Mouse (Mus musculus): ENCODE results near the gene Ugp2. TPM values are rescaled to one million over a fixed set of nuclear protein-coding genes. Genes with fewer than 3 reads are reported as not detected.
A peak's percentile ranks its signal among the peaks of the same experiment; 100 is the strongest.

Gene Ugp2
- 93.1 and 96.5 TPM in 2 replicates for total RNA-seq (2017)

DNA sequence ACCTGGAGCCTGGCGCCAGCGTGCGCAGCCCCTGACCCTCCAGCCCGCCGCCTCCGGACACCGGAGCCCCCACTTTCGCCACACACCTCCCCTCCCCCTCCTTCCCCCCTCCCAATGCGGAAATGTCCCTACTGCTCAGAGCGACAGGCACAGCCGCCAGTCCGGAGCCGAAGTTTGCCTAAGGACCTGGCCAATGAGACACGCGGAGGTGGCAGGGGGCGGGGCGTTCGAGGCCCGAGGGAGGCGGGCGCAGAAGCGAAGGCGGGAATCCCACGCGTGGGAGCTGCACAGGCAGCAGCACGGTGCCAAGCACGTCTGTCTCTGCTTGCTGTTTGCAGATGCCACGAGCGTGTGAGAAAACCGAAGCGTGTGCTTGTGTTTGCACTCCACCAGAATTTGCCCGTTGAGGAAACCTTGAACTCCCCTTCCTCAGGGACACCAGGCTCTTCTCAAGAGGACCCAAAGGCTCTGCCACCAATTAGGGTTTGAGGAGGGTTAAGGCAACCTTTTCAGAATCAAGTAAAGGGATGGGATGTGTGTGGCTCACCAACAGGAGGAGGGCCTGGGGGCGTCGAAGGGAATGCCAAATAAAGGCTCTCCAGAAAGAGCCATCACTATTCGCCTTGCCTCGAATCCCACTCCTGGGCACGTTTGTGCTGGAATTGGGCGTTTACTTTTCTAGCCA, at the start of gene Ugp2:
Ugp2 (minus strand) TSS at position 80 of the 685 bp plus-strand sequence.
- ATAC-seq (ENCODE audit: extremely low read depth, insufficient number of reproducible peaks, low FRiP score, poor library complexity, severe bottlenecking) = peak; percentile 99

GRCm38 (mm10) chr11:21414911-21415381, 43.9 kb upstream of the Ugp2 start:
- ATAC-seq (ENCODE audit: extremely low read depth, insufficient number of reproducible peaks, low FRiP score, poor library complexity, severe bottlenecking) = no peak

- ATAC-seq (ENCODE audit: extremely low read depth, insufficient number of reproducible peaks, low FRiP score, poor library complexity, severe bottlenecking) = no peak
These were observed 35.7 kb upstream of the Ugp2 start for GRCm38 (mm10) chr11:21406668-21407067.

GRCm38 (mm10) chr11:21406141-21406540, 35.1 kb upstream of the Ugp2 start:
- no peak for ATAC-seq (ENCODE audit: extremely low read depth, insufficient number of reproducible peaks, low FRiP score, poor library complexity, severe bottlenecking)

- no peak for ATAC-seq (ENCODE audit: extremely low read depth, insufficient number of reproducible peaks, low FRiP score, poor library complexity, severe bottlenecking)
These were observed 32.9 kb upstream of the Ugp2 start for GRCm38 (mm10) chr11:21403877-21404276.

DNA sequence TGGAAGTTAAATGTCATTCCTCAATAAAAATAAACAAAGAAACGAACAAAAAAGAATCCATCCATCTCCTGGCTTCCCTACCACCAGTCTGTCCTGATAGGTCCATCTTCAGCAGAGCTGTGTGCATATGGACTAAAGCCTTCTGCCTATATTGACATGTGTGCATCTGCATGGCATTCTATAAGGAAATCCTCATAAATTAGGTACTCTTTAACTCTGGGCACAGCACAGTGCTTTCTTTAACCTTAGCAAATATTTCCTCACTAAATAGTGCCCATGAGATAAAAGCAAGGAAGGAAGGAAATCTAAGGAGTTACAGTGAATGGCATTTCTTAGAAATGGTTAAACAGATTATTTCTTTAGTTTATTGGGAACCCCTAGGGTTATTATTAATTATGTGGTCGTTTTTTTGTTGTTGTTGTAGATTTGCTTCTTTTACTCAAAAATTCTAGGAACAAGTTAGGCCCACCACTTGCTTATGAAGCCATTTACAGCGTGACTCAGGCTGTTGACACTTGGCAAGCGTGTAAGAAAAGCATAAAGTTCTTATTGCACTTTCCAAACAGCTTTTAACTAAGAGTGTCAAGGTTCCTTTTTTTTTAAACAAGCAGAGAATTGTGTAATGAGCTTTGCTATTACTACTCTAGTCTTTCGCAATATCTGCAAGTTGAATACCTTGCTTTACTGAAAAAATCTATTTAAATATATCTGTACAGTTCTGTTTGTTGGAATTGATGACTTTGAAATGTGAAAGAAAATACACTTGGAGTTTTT, 31.7 kb upstream of the Ugp2 start:
- peak; percentile 53; the same call in 1 of the 2 replicates for ATAC-seq (ENCODE audit: extremely low read depth, insufficient number of reproducible peaks, low FRiP score, poor library complexity, severe bottlenecking)

DNA sequence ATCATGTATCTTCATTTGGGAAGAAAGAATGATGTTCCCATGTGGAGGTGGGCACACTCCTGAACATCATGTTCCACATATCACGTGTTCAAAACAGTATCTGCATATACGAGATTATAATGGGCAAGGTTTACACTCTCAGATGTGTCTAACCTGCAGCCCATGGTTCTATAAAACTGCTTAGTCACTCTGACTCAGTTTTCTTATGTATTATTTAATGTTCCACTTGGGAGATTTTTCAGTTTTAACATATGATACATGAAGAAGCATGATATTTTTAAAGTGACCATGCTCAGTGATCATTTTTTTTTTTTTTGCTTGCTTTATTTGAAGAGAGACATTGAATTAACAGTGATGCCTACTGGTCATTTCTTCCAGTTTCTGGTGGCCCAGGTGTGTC, 30.2 kb upstream of the Ugp2 start:
- ATAC-seq (ENCODE audit: extremely low read depth, insufficient number of reproducible peaks, low FRiP score, poor library complexity, severe bottlenecking) = no peak

- ATAC-seq (ENCODE audit: extremely low read depth, insufficient number of reproducible peaks, low FRiP score, poor library complexity, severe bottlenecking) = no peak
These were observed 28.2 kb upstream of the Ugp2 start for GRCm38 (mm10) chr11:21399186-21399681.

DNA sequence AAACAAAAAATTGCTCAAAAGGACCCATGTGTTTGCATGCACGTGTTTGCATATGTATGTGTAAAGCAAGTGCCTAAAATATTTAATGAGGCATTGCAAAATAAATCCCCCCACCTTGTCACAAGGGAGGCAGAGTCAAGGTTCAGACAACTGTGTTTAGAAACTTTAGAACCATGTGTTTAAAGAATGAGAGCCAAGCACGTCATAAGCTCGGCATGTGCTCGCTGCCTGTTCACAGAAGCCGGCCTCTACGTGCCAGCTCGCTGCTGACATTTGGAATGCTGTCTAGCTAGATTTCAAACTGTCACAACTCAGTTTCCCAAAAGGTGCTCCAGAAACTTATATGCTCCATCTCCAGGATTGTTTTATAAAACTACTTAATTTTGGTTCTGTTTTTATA, 27.5 kb upstream of the Ugp2 start:
- no peak for ATAC-seq (ENCODE audit: extremely low read depth, insufficient number of reproducible peaks, low FRiP score, poor library complexity, severe bottlenecking)

DNA sequence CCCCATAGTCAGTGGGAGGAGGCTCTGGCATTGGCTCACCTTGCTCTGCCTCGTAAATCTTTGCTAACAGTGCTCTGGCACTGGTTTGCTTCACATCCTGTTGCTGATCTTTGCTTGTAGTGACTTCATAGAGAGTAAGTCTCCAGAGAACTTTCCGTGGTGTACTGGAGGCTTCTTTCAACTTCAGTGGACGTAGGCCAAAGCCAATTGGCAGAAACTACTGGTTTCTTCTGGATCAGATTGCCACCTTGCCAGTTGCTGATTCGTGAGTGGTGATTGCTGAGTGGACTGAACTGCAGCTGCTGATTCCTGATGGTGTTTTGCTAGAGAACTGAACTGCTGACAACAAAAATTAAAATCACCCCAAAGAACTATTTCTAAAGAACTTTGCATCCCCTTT, 15.8 kb upstream of the Ugp2 start:
- ATAC-seq (ENCODE audit: extremely low read depth, insufficient number of reproducible peaks, low FRiP score, poor library complexity, severe bottlenecking) = no peak

GRCm38 (mm10) chr11:21374096-21374495, 3.1 kb upstream of the Ugp2 start:
- no peak for ATAC-seq (ENCODE audit: extremely low read depth, insufficient number of reproducible peaks, low FRiP score, poor library complexity, severe bottlenecking)

DNA sequence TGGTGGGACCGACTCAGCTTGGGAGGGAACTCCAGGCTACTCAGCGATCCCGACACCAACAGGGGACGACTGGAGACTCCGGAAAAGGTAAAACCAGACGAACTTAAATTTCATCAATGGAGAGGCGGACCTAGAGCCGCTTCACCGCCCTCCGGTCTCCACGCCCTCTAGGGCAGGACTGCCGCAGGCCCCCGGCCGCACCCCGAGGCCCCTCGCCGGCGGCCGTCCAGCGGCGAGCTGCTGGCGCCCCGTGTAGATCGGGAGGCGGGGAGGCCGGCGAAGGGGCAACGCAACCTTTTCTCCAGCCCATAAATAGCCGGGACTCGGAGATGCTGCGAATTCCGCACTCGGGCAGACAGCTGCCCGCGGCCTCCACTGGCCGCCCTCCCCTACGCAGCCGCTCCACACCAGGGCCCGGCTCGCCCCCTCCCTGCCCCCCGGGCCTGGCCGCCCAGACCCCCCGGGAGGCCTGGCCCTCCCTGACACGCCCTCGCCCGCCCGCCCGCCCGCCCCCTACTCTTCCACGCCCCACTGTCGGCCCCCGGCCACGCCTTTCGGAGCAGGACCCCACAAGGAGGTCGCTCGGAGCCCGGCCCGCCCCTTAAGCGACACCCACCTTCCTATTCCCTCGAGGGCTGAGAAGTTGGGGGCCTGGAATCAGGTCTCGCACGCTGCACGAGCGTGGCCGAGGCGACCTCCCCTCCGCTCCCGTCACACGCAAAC, 441 bp downstream of the Ugp2 start:
- peak; percentile 58 for ATAC-seq (ENCODE audit: extremely low read depth, insufficient number of reproducible peaks, low FRiP score, poor library complexity, severe bottlenecking)

GRCm38 (mm10) chr11:21369248-21370016, 1.6 kb downstream of the Ugp2 start:
- no peak for ATAC-seq (ENCODE audit: extremely low read depth, insufficient number of reproducible peaks, low FRiP score, poor library complexity, severe bottlenecking)

- no peak for ATAC-seq (ENCODE audit: extremely low read depth, insufficient number of reproducible peaks, low FRiP score, poor library complexity, severe bottlenecking)
These were observed 2.5 kb downstream of the Ugp2 start for GRCm38 (mm10) chr11:21368466-21368865.

GRCm38 (mm10) chr11:21363144-21363940, 7.7 kb downstream of the Ugp2 start:
- ATAC-seq (ENCODE audit: extremely low read depth, insufficient number of reproducible peaks, low FRiP score, poor library complexity, severe bottlenecking) = no peak

GRCm38 (mm10) chr11:21351296-21351695, 19.7 kb downstream of the Ugp2 start:
- no peak for ATAC-seq (ENCODE audit: extremely low read depth, insufficient number of reproducible peaks, low FRiP score, poor library complexity, severe bottlenecking)

GRCm38 (mm10) chr11:21348890-21349289, 22.1 kb downstream of the Ugp2 start:
- ATAC-seq (ENCODE audit: extremely low read depth, insufficient number of reproducible peaks, low FRiP score, poor library complexity, severe bottlenecking) = no peak

GRCm38 (mm10) chr11:21346020-21346419, 25.0 kb downstream of the Ugp2 start:
- ATAC-seq (ENCODE audit: extremely low read depth, insufficient number of reproducible peaks, low FRiP score, poor library complexity, severe bottlenecking) = no peak

Data from neutrophil, adult 5-6 weeks (primary cell).